Mouse (Mus musculus): Measurements from ENCODE around the gene Rgsl1. TPM values are rescaled to one million over a fixed set of nuclear protein-coding genes. Genes with fewer than 3 reads are reported as not detected.

Rgsl1 gene
- total RNA-seq, 2 experiments from 2014 or later = 1.7 to 2.6 TPM

GRCm38 (mm10) chr1:153737101-153738085 lies 106.5 kb downstream of the Rgsl1 start:
- no peak overlapping the region for H3K4me3 ChIP-seq
- no peak for TF ChIP-seq CTCF (IDR thresholded peaks at IDR 0.05)
- intact Hi-C loops (cut with DNase I) = no loop called here
- H3K27ac ChIP-seq = no peak overlapping the region; the same call in 1 of the 2 replicates
- DNase-seq (ENCODE audit: extremely low spot score in 1 of 2, low spot score in 2 of 2) = no peak

- intact Hi-C loops (cut with DNase I) = no loop called here
- no peak overlapping the region for H3K27ac ChIP-seq
- TF ChIP-seq CTCF (IDR thresholded peaks at IDR 0.05) = no peak
These were observed 107.8 kb downstream of the Rgsl1 start for GRCm38 (mm10) chr1:153736096-153736495.

GRCm38 (mm10) chr1:153734866-153735265 lies 109.1 kb downstream of the Rgsl1 start:
- no peak for TF ChIP-seq CTCF (IDR thresholded peaks at IDR 0.05)
- intact Hi-C loops (cut with DNase I) = no loop called here
- no peak overlapping the region for H3K4me3 ChIP-seq

More at GRCm38 (mm10) chr1:153736096-153736495, 107.8 kb downstream of the Rgsl1 start:
- no peak overlapping the region for H3K4me3 ChIP-seq
- no peak for DNase-seq (ENCODE audit: extremely low spot score in 1 of 2, low spot score in 2 of 2)

GRCm38 (mm10) chr1:153733181-153733580 lies 110.8 kb downstream of the Rgsl1 start:
- no peak for TF ChIP-seq CTCF (IDR thresholded peaks at IDR 0.05)
- DNase-seq (ENCODE audit: extremely low spot score in 1 of 2, low spot score in 2 of 2) = no peak
- H3K27ac ChIP-seq = no peak overlapping the region
- no peak overlapping the region for H3K4me3 ChIP-seq
- intact Hi-C loops (cut with DNase I) = no loop called here

More at GRCm38 (mm10) chr1:153734866-153735265, 109.1 kb downstream of the Rgsl1 start:
- no peak overlapping the region for H3K27ac ChIP-seq
- DNase-seq (ENCODE audit: extremely low spot score in 1 of 2, low spot score in 2 of 2) = no peak

- Histone ChIP-seq H3K4me3 (no peak overlapping the region), H3K27ac (0 out of 2 replicates have a peak overlapping the region, but pooled peaks have one; percentile 8)
- intact Hi-C loops (cut with DNase I) = no loop called here
- TF ChIP-seq CTCF (IDR thresholded peaks at IDR 0.05) = no peak
- no peak for DNase-seq (ENCODE audit: extremely low spot score in 1 of 2, low spot score in 2 of 2)
These were observed 113.3 kb downstream of the Rgsl1 start for GRCm38 (mm10) chr1:153730671-153731070.

GRCm38 (mm10) chr1:153729806-153730205 lies 114.1 kb downstream of the Rgsl1 start:
- no peak overlapping the region for H3K27ac ChIP-seq
- no peak for DNase-seq (ENCODE audit: extremely low spot score in 1 of 2, low spot score in 2 of 2)
- intact Hi-C loops (cut with DNase I) = no loop called here
- H3K4me3 ChIP-seq = no peak overlapping the region
- no peak for TF ChIP-seq CTCF (IDR thresholded peaks at IDR 0.05)

Other genes starting within 250 kb of the Rgsl1 start
- 10 to 100 TPM; 61.1 to 63.2 TPM for gene Rgs8, start 191.1 kb downstream of the Rgsl1 start, total RNA-seq (2021)
- 10 to 100 TPM in 1 of 2 experiments, 1 to 10 TPM in 1; 8.9 to 11.0 TPM for gene Rgs16, start 103.8 kb downstream of the Rgsl1 start, total RNA-seq (2021)
- 10 to 100 TPM; 10.9 to 12.5 TPM for gene Rnasel, start 94.7 kb downstream of the Rgsl1 start, total RNA-seq (2021)
- under 1 TPM; 0.14 to 0.18 TPM for gene Teddm1b, start 30.2 kb upstream of the Rgsl1 start, total RNA-seq (2021)
- not detected for gene Teddm1a, start 47.6 kb upstream of the Rgsl1 start, total RNA-seq (2021)
- gene Glul, start 55.8 kb upstream of the Rgsl1 start, total RNA-seq (2021) = 1,000 to 10,000 TPM; 1,896 to 2,040 TPM
- 1 to 10 TPM; 3.4 to 3.9 TPM for gene Teddm2, start 56.1 kb upstream of the Rgsl1 start, total RNA-seq (2021)